Mouse (Mus musculus): ENCODE results near the gene Chrnb1.

Chrnb1 gene

DNA sequence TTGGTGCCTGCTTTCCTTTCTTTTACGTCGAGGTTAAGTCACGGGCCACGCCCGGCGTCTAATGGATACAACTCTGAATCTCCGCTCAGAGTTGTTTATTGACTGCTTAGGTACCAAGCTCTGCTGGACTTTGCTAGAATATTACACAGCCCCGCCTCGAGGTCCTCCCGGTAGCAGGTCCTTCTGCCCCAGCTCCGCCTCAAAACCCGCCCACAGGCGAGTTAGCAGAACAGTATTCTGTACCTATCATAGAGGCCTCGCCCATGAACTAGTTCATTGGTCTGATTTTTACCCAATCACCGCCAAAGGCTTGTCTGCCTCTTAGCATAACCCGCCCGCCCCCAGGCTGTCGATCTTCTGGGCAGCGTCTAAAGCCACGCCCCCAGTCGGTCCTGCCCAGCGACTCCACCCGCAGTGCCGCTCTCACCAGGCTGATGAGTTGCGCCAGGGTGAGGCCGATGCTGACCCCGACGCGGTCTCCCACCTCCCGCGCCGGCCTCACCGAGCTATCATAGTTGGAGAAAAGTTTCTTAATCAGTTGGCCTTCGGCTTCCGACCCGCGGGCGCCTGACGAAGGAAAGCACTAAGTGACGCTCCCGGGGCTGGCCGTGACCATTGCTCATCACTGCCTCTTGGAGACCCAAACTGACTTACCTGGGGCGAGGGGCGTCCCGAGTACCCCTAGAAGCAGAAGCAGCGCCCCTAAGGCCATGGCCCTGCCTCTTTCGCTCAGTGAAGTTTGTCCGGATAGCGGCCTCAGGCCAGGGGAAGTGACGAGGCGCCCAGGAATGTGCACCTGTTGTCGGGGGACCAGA is at the start of gene Chrnb1:
TSS of gene Chrnb1 (minus strand) at position 776 of the 815 bp plus-strand sequence.
- peak; percentile 59 to 77 for DNase-seq (ENCODE audit: low spot score in 2 of 2)

DNA sequence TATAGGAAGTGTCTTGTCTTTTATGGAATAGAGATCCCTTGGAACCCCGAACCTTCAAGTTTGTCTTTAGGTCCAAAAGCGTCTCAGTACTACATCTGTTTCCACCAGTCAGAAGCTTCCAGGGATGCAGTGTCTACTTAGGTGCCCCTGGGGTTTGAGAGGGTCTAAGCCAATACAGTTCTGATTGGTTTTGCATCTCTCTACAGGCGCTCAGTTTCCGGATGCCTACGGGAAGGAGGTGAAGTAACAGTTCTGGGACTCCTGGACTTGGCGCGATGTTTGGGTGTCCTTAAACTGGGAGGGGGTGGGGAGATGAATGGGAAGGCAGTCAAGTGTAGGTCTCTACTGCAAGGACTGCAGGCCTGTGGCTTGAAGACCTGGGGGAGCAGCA is 43.0 kb upstream of the Chrnb1 start:
- DNase-seq (ENCODE audit: low spot score in 2 of 2): no peak

DNA sequence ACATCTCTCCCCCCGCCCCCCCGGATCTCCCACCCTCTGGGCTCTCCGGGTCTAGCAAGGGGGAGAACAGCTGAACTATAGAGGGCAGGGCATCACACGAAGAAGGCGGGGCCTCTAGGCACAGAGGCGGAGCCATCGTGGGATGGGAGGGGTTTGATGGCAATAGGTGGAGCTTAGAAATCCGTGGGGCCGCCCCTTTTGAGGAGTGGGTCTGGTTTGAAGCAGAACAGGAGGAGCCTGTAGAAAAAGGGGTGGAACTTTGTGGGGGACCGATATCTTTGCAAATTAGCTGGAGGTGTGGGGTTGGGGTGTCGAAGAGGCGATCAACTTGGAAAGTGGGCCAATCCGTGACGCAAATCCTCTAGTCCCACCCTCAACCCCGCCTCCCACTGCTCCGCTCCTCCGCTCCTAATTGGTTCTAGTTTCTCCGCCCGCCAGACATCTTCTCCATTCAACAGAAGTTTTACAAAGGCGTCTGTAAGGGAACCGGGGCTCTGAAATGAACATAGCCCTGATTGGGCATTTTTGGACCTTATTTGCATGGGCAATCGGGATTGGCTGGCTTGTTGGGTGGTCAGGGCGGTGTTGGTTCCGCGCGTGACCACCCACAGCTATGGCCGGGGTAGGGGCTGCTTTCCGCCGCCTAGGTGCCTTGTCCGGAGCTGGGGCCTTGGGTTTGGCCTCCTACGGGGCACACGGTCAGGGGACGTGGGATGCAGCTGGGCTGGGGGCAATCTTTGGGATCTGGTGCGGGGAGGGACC is 42.4 kb upstream of the Chrnb1 start, which contains the start of gene Tmem256:
TSS of gene Tmem256 (plus strand) at position 563 of the 762 bp plus-strand sequence.
- DNase-seq (ENCODE audit: low spot score in 2 of 2): peak; percentile 86 to 93

DNA sequence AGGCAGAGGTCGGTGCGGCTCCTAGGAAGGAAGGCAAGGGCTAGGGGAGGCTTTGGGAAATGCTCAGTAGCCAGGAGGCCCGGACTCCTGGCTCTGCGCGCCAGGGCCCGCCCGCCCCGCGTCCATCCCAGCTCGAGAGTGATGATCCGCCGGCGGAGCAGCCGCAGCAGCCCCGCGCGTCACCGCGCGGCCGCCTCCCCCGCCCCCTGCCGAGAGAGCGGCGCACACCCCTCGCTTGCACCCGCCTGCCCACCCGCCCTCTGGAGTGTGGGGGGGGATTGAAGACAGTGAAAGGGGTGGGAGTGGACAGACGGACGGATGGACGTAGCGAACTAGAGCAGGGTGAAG is 41.8 kb upstream of the Chrnb1 start, which contains the start of gene Nlgn2:
TSS of gene Nlgn2 (minus strand) at position 181 of the 348 bp plus-strand sequence.
- no peak for DNase-seq (ENCODE audit: low spot score in 2 of 2)

DNA sequence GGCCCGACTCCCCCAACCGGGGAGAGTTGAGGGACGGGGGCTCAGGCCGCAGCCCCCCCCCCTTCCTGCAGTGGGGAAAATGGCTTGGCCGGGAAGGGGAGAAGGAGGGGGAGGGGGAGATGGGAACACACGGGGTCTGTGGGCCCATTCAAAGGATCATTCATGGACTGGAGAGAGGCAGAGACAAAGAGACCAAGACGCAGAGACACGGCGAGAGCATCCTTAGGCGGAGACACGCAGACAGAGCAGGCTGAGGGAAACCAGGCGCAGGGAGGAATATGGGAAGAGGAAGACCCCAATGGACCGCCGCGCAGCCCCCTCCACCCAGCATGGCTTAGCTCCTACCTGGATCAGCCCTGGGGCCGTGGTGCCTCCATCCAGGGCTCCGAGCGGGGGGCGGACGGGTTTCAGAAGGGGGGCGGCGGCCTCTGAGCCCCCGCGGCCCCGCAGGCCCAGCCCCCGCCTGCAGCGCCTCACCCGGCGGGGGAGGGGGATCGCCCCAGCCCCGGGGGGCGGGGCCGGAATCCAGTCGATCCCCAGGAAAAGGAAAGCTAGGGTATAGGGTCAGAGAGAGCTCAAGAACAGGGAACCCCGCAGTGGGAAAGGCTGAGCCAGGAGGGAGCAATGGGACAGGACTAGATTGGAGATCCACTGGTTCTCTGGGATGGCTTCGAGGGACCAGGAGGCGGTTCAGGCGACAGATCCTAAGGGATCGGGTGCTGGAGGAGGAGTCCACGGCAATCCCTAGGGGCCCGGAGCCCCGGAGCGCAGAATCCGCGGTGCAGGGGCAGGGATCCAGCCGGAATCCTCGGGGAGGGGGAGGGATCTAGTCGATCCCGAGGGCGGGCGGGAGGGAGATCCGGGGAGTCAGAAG is 41.2 kb upstream of the Chrnb1 start:
- peak; percentile 25 to 32 for DNase-seq (ENCODE audit: low spot score in 2 of 2)

DNA sequence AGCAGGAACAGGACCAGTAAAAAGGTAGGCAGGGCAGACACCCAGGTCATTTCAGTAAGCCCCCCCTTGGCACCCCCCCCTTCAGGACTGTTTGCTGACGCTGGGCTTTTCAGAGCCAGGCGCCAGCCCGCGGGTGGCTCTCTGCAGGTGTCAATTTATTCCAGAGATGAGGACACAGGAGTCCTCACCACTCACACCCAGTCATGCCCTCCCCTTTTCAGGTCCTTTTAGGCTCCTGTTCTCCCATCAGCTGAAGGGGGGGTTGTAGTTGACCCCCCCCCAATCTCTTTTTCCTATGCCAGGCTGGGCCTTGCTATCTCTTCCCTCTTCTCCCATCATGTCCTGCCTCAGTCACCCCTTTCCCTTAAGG is 40.2 kb upstream of the Chrnb1 start:
- no peak for DNase-seq (ENCODE audit: low spot score in 2 of 2)

DNA sequence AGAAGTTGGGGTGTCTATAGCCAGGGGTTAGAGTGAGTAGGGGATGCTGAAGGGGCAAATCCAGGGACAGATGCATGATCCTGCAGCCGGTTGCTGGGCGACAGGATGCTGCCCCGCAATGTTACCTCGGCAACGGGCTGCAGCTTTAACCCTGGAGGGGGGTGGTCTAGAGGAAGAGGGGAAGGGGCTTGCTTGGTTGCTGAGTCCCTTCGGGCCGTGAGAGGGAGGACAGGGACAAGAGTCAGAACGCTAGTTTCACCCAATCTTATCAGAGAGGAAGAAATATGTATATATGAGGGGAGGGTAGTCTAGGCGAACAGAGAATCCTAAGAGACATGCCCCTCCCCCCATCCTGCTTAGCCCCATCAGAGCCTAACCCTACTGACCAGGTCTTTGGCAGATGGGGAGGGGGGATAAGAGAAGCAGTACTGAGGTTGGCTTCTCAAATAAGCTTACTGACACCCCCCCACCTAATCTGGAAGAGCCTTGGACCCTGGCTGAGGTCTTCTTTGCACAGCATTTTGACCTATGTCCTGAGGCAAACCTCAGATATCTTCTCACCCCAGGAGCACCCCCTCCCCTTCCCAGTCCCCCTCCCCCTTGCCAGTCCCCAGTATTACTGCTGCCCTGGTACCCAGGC is 39.7 kb upstream of the Chrnb1 start:
- DNase-seq (ENCODE audit: low spot score in 2 of 2): no peak

DNA sequence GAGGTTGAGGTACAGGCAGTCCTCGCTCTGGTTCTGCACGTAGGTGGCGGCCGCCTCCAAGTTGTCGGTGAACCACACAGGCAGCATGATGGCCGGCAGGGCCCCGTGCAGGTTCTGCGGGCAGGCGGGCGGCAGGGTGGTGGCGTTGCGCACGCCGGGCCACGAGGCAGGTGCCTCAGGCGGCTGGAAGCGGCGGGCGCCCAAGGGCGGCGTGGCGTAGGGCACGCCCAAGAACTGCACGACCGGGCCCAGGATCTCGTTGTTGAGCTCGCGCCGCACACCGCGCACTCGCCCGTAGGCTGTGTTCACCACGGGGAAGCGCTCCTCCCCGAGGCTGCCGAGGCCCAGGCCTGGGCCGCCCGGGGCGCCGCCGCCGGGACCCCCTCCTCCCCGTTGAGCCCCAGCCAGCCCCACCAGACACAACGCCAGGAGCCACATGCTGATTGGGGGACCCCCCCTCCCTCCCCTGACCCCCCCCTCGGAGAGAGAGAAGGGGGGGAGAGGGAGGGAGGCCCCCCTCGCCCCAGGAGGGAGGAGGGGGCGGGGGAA is 38.3 kb upstream of the Chrnb1 start:
- no peak for DNase-seq (ENCODE audit: low spot score in 2 of 2)

DNA sequence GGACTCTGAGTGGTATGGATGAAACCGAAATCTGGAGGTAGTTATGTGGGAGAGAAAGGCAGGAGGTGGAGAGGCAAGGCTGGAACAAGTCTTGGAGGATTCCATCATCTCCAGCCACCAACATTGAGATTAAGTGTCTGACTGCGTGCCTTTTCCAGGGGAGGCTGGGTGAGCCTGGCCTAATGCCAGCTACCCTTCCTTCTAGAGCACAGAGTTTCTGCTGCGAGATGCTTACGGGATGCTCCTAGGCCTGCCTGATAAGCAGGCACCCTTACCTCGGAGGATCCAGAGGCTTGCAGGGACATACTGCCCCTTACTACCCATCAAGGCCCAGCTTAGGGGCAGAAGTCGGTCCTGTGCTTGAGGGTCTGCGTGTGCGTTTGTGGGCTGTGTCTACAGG is 37.8 kb upstream of the Chrnb1 start:
- DNase-seq (ENCODE audit: low spot score in 2 of 2): no peak

DNA sequence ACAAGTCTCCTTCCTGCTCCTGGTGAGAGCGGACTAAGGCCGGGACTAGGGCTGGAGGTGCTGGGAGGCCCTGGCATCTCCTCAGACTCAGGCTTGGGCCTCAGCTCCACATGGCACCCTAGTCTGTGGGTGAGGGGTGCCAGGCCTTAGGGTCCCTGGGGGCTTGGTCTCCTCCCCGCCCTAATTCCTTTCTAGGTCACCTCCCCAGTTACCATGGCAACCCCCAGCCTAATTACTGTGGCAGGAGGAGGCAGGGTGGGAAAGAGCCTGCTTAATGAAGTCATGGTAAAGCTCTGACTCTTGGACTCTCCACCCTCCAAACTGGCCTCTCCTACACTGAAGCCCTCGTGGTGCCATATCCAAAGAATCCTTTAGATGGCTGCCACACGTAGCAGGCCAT is 33.1 kb upstream of the Chrnb1 start:
- DNase-seq (ENCODE audit: low spot score in 2 of 2): no peak

DNA sequence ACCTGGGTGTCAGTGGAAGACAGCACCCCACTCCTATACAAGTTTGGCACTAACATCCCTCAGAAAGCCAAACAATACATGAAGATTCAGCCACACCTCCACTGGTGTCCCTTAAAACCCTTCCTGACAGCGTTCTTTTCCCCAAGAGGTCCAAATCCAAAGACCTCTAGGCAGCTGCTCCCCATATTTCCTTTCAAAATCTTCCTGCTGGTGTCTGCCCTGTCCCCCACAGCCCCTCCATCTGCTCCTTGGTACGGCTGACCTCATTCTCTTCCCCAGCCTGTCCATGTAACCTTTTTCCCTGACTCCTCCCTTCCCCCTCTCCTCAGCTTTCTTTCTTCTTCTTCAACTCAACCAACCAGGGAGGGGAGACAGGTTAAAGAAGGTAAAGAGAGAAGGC is 27.7 kb upstream of the Chrnb1 start:
- DNase-seq (ENCODE audit: low spot score in 2 of 2): no peak

DNA sequence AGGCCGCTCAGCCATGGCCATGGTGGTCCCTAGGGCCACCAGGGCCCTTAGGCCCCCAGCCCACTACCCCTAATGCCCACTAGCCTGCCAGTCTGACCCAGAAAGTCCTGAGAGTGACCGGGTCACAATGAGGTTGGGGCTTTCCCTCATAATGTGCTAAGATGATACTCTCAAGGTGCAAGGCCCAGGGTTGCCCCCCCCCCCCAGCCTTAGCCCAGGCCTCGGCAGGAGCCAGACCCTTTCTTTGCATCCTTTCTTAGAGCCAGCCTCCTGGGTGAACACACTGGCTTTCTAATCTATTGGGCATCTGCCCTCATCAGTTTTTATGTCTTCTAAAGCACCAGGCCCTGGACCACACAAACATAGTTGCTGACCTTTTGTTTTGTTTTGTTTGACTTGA is 26.3 kb upstream of the Chrnb1 start, which contains the start of gene Spem1:
TSS of gene Spem1 (minus strand) at position 101 of the 400 bp plus-strand sequence.
- no peak for DNase-seq (ENCODE audit: low spot score in 2 of 2)

DNA sequence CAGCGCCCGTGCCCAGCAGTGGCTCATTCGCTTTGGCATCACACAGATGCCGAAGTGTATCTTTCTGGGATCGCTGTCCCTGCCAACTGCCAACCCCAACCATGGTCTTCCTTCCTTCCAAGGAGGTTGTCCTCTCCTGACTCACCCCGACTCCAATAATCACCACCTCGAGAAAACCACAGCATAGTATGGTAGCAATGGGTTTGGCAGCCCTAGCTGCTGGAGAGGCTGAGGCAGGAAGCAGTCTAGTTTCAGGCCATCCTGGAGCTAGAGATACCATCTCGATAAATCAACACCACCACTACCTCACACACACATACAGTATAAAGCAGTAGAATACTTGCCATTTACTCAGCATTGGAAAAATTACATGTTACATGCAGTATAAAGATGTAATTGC is 23.1 kb upstream of the Chrnb1 start:
- DNase-seq (ENCODE audit: low spot score in 2 of 2): no peak

DNA sequence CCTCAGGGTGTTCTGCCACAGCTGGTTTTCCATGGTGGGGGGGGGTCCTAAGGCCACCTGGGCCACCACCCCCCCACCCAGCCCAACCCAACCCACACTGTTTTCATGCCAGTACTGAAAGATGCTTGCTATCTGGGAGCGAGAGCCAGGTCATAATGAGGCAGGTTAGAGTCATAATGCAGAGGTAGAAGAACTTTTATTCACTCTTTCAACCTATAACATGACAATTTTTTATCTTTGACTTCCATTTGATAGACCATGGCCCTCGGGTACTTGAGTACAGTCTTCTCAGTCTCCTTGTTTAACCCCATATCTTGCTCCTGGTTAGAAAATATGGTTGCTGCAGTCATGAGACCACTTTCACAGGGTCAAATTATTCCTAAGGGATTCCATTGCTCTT is 22.6 kb upstream of the Chrnb1 start, which contains the start of gene Spem2:
TSS of gene Spem2 (minus strand) at position 101 of the 400 bp plus-strand sequence.
- no peak for DNase-seq (ENCODE audit: low spot score in 2 of 2)

DNA sequence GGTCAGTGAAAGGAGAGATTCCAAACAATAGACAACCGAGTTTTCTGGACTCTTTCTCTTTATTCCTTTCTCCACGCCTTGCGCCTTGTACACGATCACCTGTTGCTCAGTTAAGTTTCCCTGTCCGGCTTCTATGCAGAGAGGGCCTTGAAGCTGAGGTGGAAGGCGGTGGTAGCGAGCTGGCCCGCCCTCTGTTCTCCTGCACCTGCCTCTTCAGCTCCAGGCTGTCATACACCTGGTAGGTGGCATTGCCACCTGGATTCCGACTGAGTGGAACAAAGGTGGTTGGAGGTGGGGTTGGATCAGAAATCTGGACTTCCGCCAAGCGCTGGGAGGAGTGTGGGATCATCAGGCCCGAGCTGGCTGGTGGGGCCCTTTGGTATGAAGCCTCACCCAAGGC is 20.8 kb upstream of the Chrnb1 start:
- no peak for DNase-seq (ENCODE audit: low spot score in 2 of 2)

DNA sequence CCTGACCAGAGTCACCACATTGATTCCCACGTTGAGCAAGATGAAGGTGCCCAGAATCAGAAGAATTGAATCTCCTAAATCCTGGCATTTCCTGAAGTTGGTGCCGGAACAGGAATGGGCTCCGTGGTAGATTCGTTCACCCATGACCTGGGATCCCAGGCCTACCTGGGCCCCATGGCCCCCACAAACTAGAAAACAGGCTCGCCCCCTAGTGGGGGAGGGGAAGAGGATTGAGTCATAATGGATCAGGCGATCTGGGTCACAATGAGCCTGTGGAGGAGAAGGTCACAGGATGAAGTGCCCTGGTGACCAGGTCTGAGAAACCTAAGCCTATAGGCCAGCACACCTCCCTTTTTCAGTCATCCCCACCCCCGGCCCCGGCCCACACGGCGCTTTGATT is 19.4 kb upstream of the Chrnb1 start, which contains the start of gene Gm39566:
TSS of gene Gm39566 (minus strand) at position 144 of the 400 bp plus-strand sequence.
- DNase-seq (ENCODE audit: low spot score in 2 of 2): no peak

DNA sequence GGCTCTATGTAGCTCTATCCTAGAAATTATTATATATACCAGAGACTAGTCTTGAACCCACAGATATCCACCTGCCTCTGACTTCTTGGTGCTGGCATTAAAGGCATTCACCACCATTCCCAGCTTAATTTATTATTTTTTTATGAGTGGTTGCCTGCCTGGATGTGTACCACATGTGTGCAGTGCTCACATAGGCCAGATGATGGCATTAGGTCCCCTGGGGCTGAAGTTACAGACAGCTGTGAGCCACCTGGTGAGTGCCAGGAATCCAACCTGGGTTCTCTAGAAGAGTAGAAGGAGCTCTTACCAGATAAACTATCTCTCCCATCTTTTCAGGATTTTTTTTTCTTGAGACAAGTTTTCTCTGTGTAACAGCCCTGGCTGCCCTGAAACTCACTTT is 14.5 kb upstream of the Chrnb1 start:
- DNase-seq (ENCODE audit: low spot score in 2 of 2): no peak

DNA sequence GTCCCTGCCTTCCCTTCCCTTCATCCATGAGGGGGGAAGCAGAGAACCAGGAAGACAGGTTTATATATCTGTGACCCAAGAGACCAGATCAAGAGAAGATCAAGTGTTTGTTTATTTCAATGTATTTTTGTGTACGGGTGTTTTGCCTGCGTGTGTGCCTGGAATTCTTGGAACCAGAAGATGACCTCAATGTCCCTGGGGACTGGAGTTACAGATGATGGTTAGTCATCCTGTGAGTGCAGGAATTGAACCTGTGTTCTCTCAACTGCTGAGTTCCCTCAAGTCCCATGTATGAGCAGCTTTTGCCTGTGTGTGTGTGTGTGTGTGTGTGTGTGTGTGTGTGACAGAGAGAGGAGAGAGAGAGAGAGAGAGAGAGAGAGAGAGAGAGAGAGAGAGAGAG is 11.9 kb upstream of the Chrnb1 start:
- no peak for DNase-seq (ENCODE audit: low spot score in 2 of 2)

DNA sequence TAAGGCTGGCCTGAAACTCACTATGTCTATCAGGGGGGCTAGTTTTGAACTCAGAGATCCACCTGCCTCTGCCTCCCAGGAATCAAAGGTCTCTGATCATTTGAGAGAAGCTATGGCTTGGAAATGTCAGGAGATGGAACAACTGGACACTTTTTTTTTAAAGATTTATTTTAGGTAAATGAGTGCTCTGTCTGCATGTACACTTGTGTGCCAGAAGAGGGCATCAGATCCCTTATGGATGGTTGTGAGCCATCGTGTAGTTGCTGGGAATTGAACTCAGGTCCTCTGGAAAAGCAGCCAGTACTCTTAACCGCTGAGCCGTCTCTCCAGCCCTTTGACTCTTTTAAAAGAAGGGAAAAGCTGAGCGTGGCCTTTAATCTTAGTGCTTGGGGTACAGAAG is 10.6 kb upstream of the Chrnb1 start:
- DNase-seq (ENCODE audit: low spot score in 2 of 2): no peak

DNA sequence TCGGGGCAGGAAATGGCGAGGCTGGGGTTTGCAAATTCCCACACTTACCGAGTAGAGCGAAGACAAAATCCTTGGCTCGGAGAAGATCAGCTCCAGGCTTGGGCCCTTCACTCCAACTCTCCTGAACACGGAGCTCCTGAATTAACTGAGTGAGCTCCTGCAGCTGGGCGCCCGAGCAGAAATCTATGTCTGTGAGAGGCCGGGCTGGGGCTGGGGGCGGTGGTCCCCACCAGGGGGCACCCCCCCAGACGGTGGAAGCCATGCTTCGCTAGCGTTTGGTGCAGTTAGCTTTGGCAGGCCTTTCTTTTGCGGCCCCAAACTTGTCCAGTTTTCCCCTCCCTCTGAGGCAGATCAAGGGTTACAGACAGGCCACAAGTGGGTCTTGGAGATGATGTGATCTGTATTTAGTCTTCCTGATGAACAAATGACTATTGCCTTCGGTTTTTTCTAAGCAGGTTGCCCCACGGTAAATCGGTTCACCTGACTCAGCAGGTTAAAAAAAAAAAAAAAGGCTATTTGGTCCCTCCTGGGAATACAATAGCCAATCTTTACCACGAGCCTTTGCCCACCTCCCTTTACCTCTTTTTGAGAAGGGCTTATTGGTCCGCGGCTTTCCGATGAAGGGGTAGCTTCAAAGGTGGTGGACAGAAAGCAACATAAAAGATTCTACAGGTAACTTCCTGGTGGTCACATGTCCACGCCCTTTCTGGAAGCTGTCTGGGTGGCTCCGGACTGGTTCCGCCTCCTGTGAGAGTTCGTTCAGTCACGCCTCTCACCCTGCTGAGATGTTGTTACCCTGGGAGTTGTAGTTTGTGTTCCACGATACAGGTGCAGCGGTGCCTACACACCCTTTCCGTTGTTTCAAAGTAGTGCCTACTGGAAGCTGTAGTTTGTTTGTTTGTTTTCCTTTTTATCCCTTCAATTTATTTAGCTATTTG is 9.5 kb upstream of the Chrnb1 start, which contains the start of gene Tmem102:
TSS of gene Tmem102 (minus strand) at position 653 of the 938 bp plus-strand sequence.
- no peak for DNase-seq (ENCODE audit: low spot score in 2 of 2)
